Comparison of ENCODE assay signal across 28 mouse cellular contexts in the genomic region with DNA sequence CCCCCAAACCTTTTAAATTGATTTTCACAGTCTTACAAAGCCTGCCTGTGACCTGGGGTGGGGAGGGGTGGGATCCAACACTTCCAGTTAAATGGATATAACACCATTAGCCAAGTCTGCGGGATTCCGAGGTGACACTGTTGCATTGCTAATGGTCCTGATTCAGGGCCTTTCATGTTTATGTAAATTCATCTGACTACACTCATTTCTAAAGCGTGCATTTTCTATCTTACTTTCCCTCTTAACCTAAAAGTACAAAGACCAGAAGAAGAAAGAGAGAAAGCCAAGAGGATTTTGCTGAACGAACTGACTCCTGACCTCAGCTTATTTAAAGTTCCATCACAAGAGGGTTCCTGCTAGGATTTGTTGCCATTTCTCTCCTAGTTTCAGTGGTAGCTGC. TPM values are rescaled to one million over a fixed set of nuclear protein-coding genes. Genes with fewer than 3 reads are reported as not detected.
DNase-seq lines count a peak whose midpoint lies in the region; ATAC-seq and TF ChIP-seq lines count a peak whose summit lies in the region.
"Had no signal": no experiment of that assay in that cellular context is flagged by ENCODE, and none has a peak within 500 bp of the region (broad histone marks: within the 10 kb centered on the region; RNA-seq: fewer than 3 reads in every experiment).

No protein-coding gene starts in this region.

- TF ChIP-seq CTCF in kidney, adult 2 months (conservative IDR thresholded peaks at IDR 0.05; ENCODE audit: insufficient read depth, insufficient read length, low read depth, low read length), result no peak

- DNase-seq in forebrain, embryonic 14.5 days (ENCODE audit: low spot score), result peak; percentile 26
- no peak for DNase-seq in forebrain, embryonic 11.5 days (ENCODE audit: low spot score)
- DNase-seq in midbrain, embryonic 14.5 days, result peak; percentile 14
- peak; percentile 24 for DNase-seq in ZHBTc4 (ENCODE audit: low read depth, low spot score)
- peak; percentile 39 for DNase-seq in mesoderm, embryonic 11.5 days (ENCODE audit: low read depth, low spot score)
- DNase-seq in left cerebral cortex, adult 8-10 months (ENCODE audit: low spot score in 2 of 2), result no peak
- no peak for DNase-seq in kidney, adult 2 months
- DNase-seq: adrenal gland, adult 2 months; adrenal gland, postnatal 14 days; cerebellum, adult 11 months; cerebellum, adult 9-11 months; cerebellum, postnatal 36 days; embryo, embryonic 11 days; forebrain, postnatal 0 days; gastrocnemius, adult 2 months; gastrocnemius, postnatal 14 days; heart, adult 11 months had no signal

- H3K4me1 ChIP-seq in forebrain, embryonic 14.5 days (ENCODE audit: control insufficient read depth, insufficient read depth, low read length), result no peaks in the 10 kb centered on the region
- no peaks in the 10 kb centered on the region for H3K4me1 ChIP-seq in forebrain, embryonic 11.5 days (replicated peaks; ENCODE audit: control insufficient read depth, insufficient read depth, low read length)
- H3K4me1 ChIP-seq in midbrain, embryonic 14.5 days (ENCODE audit: control insufficient read depth, insufficient read depth, low read length), result 0 out of 2 replicates have a peak, but pooled peaks cover 3% of the 10 kb centered on the region
- H3K4me1 ChIP-seq in midbrain, embryonic 16.5 days (ENCODE audit: control insufficient read depth, insufficient read depth, low read length), result no peaks in the 10 kb centered on the region
- H3K4me1 ChIP-seq in kidney, adult 2 months (ENCODE audit: control insufficient read depth, insufficient read depth, low read length), result 0 out of 2 replicates have a peak, but pooled peaks cover 2% of the 10 kb centered on the region
- H3K4me1 ChIP-seq: embryonic facial prominence, embryonic 10.5 days; embryonic facial prominence, embryonic 13.5 days; hindbrain, embryonic 13.5 days; intestine, embryonic 15.5 days had no signal

- H3K27me3 ChIP-seq in forebrain, embryonic 14.5 days (replicated peaks; ENCODE audit: control insufficient read depth, insufficient read depth, low read length), result no peaks in the 10 kb centered on the region
- H3K27me3 ChIP-seq in forebrain, embryonic 11.5 days (ENCODE audit: control insufficient read depth, insufficient read depth, low read length), result no peaks in the 10 kb centered on the region
- no peaks in the 10 kb centered on the region for H3K27me3 ChIP-seq in midbrain, embryonic 14.5 days (ENCODE audit: control insufficient read depth, insufficient read depth, low read length)
- H3K27me3 ChIP-seq in midbrain, embryonic 16.5 days (ENCODE audit: control insufficient read depth, insufficient read depth, low read depth, low read length), result no peaks in the 10 kb centered on the region
- H3K27me3 ChIP-seq in kidney, adult 2 months (replicated peaks; ENCODE audit: control insufficient read depth, insufficient read depth, low read length), result no peaks in the 10 kb centered on the region; the same call in 1 of the 2 replicates
- H3K27me3 ChIP-seq: embryonic facial prominence, embryonic 13.5 days; forebrain, embryonic 13.5 days; hindbrain, embryonic 13.5 days; intestine, embryonic 15.5 days had no signal

- H3K36me3 ChIP-seq in forebrain, embryonic 14.5 days (ENCODE audit: control insufficient read depth, insufficient read depth, low read length), result no peaks in the 10 kb centered on the region
- H3K36me3 ChIP-seq in forebrain, embryonic 11.5 days (ENCODE audit: control insufficient read depth, insufficient read depth, low read length), result no peaks in the 10 kb centered on the region
- H3K36me3 ChIP-seq in midbrain, embryonic 14.5 days (ENCODE audit: control insufficient read depth, insufficient read depth, low read length), result no peaks in the 10 kb centered on the region
- H3K36me3 ChIP-seq in midbrain, embryonic 16.5 days (ENCODE audit: control insufficient read depth, insufficient read depth, low read length), result no peaks in the 10 kb centered on the region
- H3K36me3 ChIP-seq in kidney, adult 2 months (ENCODE audit: control insufficient read depth, insufficient read depth, low read length), result no peaks in the 10 kb centered on the region
- H3K36me3 ChIP-seq: embryonic facial prominence, embryonic 10.5 days; embryonic facial prominence, embryonic 13.5 days; hindbrain, embryonic 10.5 days; hindbrain, embryonic 13.5 days; intestine, embryonic 15.5 days had no signal

- no peak for TF ChIP-seq POLR2A in kidney, adult 2 months (IDR thresholded peaks at IDR 0.05; ENCODE audit: low read depth, low read length)

- no peak for ATAC-seq in forebrain, embryonic 14.5 days
- no peak for ATAC-seq in forebrain, embryonic 11.5 days (replicated peaks; ENCODE audit: low FRiP score)
- no peak for ATAC-seq in midbrain, embryonic 14.5 days (ENCODE audit: low FRiP score, low TSS enrichment)
- ATAC-seq in midbrain, embryonic 16.5 days, result no peak
- ATAC-seq: forebrain, embryonic 13.5 days; forebrain, postnatal 0 days; hindbrain, embryonic 16.5 days; intestine, embryonic 15.5 days had no signal

- H3K9ac ChIP-seq in forebrain, embryonic 14.5 days (ENCODE audit: low read length), result no peak overlapping the region
- H3K9ac ChIP-seq in forebrain, embryonic 11.5 days (ENCODE audit: low read length), result no peak overlapping the region
- H3K9ac ChIP-seq in midbrain, embryonic 14.5 days (replicated peaks; ENCODE audit: low read length), result no peak overlapping the region
- H3K9ac ChIP-seq in midbrain, embryonic 16.5 days (ENCODE audit: low read depth, low read length), result no peak overlapping the region
- H3K9ac ChIP-seq: embryonic facial prominence, embryonic 13.5 days; forebrain, embryonic 13.5 days; forebrain, postnatal 0 days; hindbrain, embryonic 13.5 days; intestine, embryonic 15.5 days had no signal

- H3K4me2 ChIP-seq in forebrain, embryonic 14.5 days (ENCODE audit: low read length), result no peak overlapping the region
- H3K4me2 ChIP-seq in forebrain, embryonic 11.5 days (ENCODE audit: low read depth, low read length, severe bottlenecking), result no peak overlapping the region
- no peak overlapping the region for H3K4me2 ChIP-seq in midbrain, embryonic 14.5 days (ENCODE audit: low read length)
- no peak overlapping the region for H3K4me2 ChIP-seq in midbrain, embryonic 16.5 days (ENCODE audit: low read length)
- H3K4me2 ChIP-seq: embryonic facial prominence, embryonic 13.5 days; forebrain, embryonic 13.5 days; heart, embryonic 11.5 days; hindbrain, embryonic 13.5 days; intestine, embryonic 15.5 days had no signal

- no peaks in the 10 kb centered on the region for H3K9me3 ChIP-seq in forebrain, embryonic 14.5 days (replicated peaks; ENCODE audit: control insufficient read depth, low read length)
- no peaks in the 10 kb centered on the region for H3K9me3 ChIP-seq in forebrain, embryonic 11.5 days (ENCODE audit: control insufficient read depth, low read length)
- H3K9me3 ChIP-seq in midbrain, embryonic 14.5 days (ENCODE audit: control insufficient read depth, low read length), result no peaks in the 10 kb centered on the region
- H3K9me3 ChIP-seq in midbrain, embryonic 16.5 days (replicated peaks; ENCODE audit: control insufficient read depth, low read length, poor library complexity, severe bottlenecking), result no peaks in the 10 kb centered on the region
- H3K9me3 ChIP-seq: embryonic facial prominence, embryonic 10.5 days; embryonic facial prominence, embryonic 13.5 days; forebrain, embryonic 13.5 days; hindbrain, embryonic 10.5 days; hindbrain, embryonic 13.5 days; intestine, embryonic 15.5 days had no signal

- no peak overlapping the region for H3K27ac ChIP-seq in forebrain, embryonic 14.5 days (ENCODE audit: low read depth, low read length)
- H3K27ac ChIP-seq in forebrain, embryonic 11.5 days (ENCODE audit: low read depth, low read length), result no peak overlapping the region
- H3K27ac ChIP-seq in midbrain, embryonic 14.5 days (replicated peaks; ENCODE audit: low read depth, low read length), result no peak overlapping the region
- no peak overlapping the region for H3K27ac ChIP-seq in midbrain, embryonic 16.5 days (ENCODE audit: low read length)
- no peak overlapping the region for H3K27ac ChIP-seq in kidney, adult 2 months (ENCODE audit: insufficient read depth, low read depth, low read length)
- H3K27ac ChIP-seq: embryonic facial prominence, embryonic 10.5 days; embryonic facial prominence, embryonic 13.5 days; forebrain, embryonic 13.5 days; gastrocnemius, adult 2 months; hindbrain, embryonic 10.5 days; hindbrain, embryonic 13.5 days; intestine, embryonic 15.5 days had no signal

- no peak overlapping the region for H3K4me3 ChIP-seq in forebrain, embryonic 14.5 days (ENCODE audit: low read depth, low read length)
- no peak overlapping the region for H3K4me3 ChIP-seq in forebrain, embryonic 11.5 days (ENCODE audit: low read depth, low read length)
- no peak overlapping the region for H3K4me3 ChIP-seq in midbrain, embryonic 14.5 days (replicated peaks; ENCODE audit: low read depth, low read length)
- no peak overlapping the region for H3K4me3 ChIP-seq in midbrain, embryonic 16.5 days (ENCODE audit: low read depth, low read length)
- H3K4me3 ChIP-seq in kidney, adult 2 months (ENCODE audit: insufficient read depth, low read depth, low read length), result no peak overlapping the region
- H3K4me3 ChIP-seq: embryonic facial prominence, embryonic 10.5 days; embryonic facial prominence, embryonic 13.5 days; erythroblast, embryonic 14.5 days; forebrain, embryonic 13.5 days; gastrocnemius, adult 2 months; hindbrain, embryonic 10.5 days; hindbrain, embryonic 13.5 days; intestine, embryonic 15.5 days had no signal

- WGBS in forebrain, embryonic 14.5 days, result 30% methylated on average over 4 of the region's 4 CpGs
- WGBS in forebrain, embryonic 11.5 days, result 43% methylated on average over 4 of the region's 4 CpGs
- WGBS in midbrain, embryonic 14.5 days, result 27% methylated on average over 4 of the region's 4 CpGs
- WGBS in midbrain, embryonic 16.5 days, result 21% methylated on average over 4 of the region's 4 CpGs
- 77% methylated on average over 4 of the region's 4 CpGs for WGBS in kidney, adult 2 months

RNA-seq across cellular contexts. Expression of a gene that starts 53.2 kb away (rescaled TPM):
- polyA plus RNA-seq in forebrain, embryonic 14.5 days (2014; fragmentation: Nextera tagmentation; extraction: Ambion mirVana), result 9.1 and 9.2 TPM in 2 replicates
- 4.0 and 5.1 TPM in 2 replicates for polyA plus RNA-seq in forebrain, embryonic 11.5 days (2014; fragmentation: Nextera tagmentation; extraction: Ambion mirVana)
- 17.4 and 18.4 TPM in 2 replicates for polyA plus RNA-seq in midbrain, embryonic 14.5 days (2014; fragmentation: Nextera tagmentation; extraction: Ambion mirVana)
- polyA plus RNA-seq in midbrain, embryonic 16.5 days (2015; fragmentation: Nextera tagmentation; extraction: Ambion mirVana), result 23.5 and 28.1 TPM in 2 replicates
- total RNA-seq in left cerebral cortex, adult 8-10 months (2022), result 10 to 100 TPM; 11.8 to 14.6 (median 13.2) TPM
- polyA plus RNA-seq in kidney, adult 2 months (2012; rRNA removed), result 1.8 and 3.3 TPM in 2 replicates
- total RNA-seq: MEL had no signal
- polyA plus RNA-seq: erythroblast, embryonic 14.5 days had no signal

Comparison
In these comparisons a context has a peak if more than half of its experiments do, and no peak if none do; other contexts are left out.
1. DNase-seq: peak in forebrain, embryonic 14.5 days (single experiment), midbrain, embryonic 14.5 days (single experiment), ZHBTc4 (single experiment) and mesoderm, embryonic 11.5 days (single experiment); none in forebrain, embryonic 11.5 days (single experiment), left cerebral cortex, adult 8-10 months (0 of 2) and kidney, adult 2 months (single experiment).